Mouse (Mus musculus): ENCODE measurements around the gene Gm13124. TPM values are rescaled to one million over a fixed set of nuclear protein-coding genes. Genes with fewer than 3 reads are reported as not detected.
A peak's percentile ranks its signal among the peaks of the same experiment; 100 is the strongest.
"Not testable (repeated sequence)": the region's sequence is repeated elsewhere in the genome, so short reads cannot be mapped to it uniquely, and the experiment has no call there.

Gm13124 gene
- not detected in 2 replicates for polyA plus RNA-seq (2015; fragmentation: Nextera tagmentation; extraction: Ambion mirVana)

- no peak within 1 kb of the TSS for H3K27ac ChIP-seq
- DNase-seq (no peak), ATAC-seq (ENCODE audit: low read depth) (no peak)
- no peaks in the 10 kb centered on the region; the same call in 1 of the 2 replicates for H3K9me3 ChIP-seq (replicated peaks)
- H3K4me3 ChIP-seq (replicated peaks), result no peak within 1 kb of the TSS
- no peaks in the 10 kb centered on the region for H3K4me1 ChIP-seq (replicated peaks)
- H3K9ac ChIP-seq, result no peak within 1 kb of the TSS
- no peaks in the 10 kb centered on the region for H3K27me3 ChIP-seq
- no peak within 1 kb of the TSS for H3K4me2 ChIP-seq
- WGBS (ENCODE audit: insufficient replicate concordance), result 70% methylated on average over 1 of the region's 1 CpGs
- H3K36me3 ChIP-seq, result no peaks in the 10 kb centered on the region
Observed at GRCm38 (mm10) chr4:144565034-144565433, at the start of gene Gm13124. Gene Gm13124 (minus strand): TSS chr4:144565134.

GRCm38 (mm10) chr4:144614586-144614985 lies 49.7 kb upstream of the Gm13124 start:
- no peak overlapping the region for H3K4me3 ChIP-seq (replicated peaks)
- WGBS (ENCODE audit: insufficient replicate concordance), result 33% methylated on average over 1 of the region's 1 CpGs
- H3K9me3 ChIP-seq (replicated peaks), result no peaks in the 10 kb centered on the region; the same call in 1 of the 2 replicates
- no peak for ATAC-seq (ENCODE audit: low read depth)
- H3K36me3 ChIP-seq, result no peaks in the 10 kb centered on the region
- H3K4me2 ChIP-seq, result no peak overlapping the region
- no peak overlapping the region for H3K27ac ChIP-seq
- no peaks in the 10 kb centered on the region for H3K4me1 ChIP-seq (replicated peaks)
- no peaks in the 10 kb centered on the region for H3K27me3 ChIP-seq
- DNase-seq, result no peak
- no peak overlapping the region for H3K9ac ChIP-seq

DNA sequence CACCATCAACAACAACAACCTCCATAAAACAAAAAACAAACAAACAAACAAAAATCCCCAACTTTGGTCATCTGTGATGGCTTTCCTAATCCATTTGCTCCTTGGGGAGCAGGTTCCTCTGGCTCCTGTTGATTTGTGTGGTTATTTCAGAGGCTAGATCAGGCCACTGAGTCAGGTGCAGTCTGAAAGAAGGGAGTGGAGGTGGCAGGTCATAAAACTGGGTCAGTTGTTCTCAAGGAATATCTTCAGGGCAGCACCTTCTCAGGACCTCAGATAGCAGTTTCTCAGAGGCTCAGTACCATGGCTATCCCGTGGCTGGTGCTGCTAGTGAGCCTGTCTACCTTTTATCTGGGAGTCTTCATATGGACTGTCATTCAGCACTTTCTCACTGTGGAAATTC lies 48.5 kb upstream of the Gm13124 start, which contains the start of gene Aadacl4:
Gene Aadacl4 (plus strand): TSS at position 301 of the 400 bp plus-strand sequence.
- Histone ChIP-seq H3K9ac (no peak within 1 kb of the TSS), H3K27me3 (no peaks in the 10 kb centered on the region), H3K9me3 (replicated peaks) (no peaks in the 10 kb centered on the region; the same call in 1 of the 2 replicates), H3K4me1 (replicated peaks) (no peaks in the 10 kb centered on the region), H3K36me3 (no peaks in the 10 kb centered on the region), H3K4me3 (replicated peaks) (no peak within 1 kb of the TSS), H3K4me2 (no peak within 1 kb of the TSS), H3K27ac (no peak within 1 kb of the TSS)
- ATAC-seq (ENCODE audit: low read depth) (no peak), DNase-seq (no peak)
- 5% methylated on average over 1 of the region's 1 CpGs for WGBS (ENCODE audit: insufficient replicate concordance)

GRCm38 (mm10) chr4:144592790-144593189 lies 27.9 kb upstream of the Gm13124 start:
- Histone ChIP-seq H3K4me3 (replicated peaks) (no peak overlapping the region), H3K27me3 (no peaks in the 10 kb centered on the region), H3K9ac (no peak overlapping the region), H3K4me1 (replicated peaks) (no peaks in the 10 kb centered on the region), H3K27ac (no peak overlapping the region), H3K36me3 (no peaks in the 10 kb centered on the region), H3K9me3 (replicated peaks) (no peaks in the 10 kb centered on the region; the same call in 1 of the 2 replicates), H3K4me2 (no peak overlapping the region)
- ATAC-seq (ENCODE audit: low read depth), result no peak
- no peak for DNase-seq

GRCm38 (mm10) chr4:144586207-144586606 lies 21.3 kb upstream of the Gm13124 start:
- peak; percentile 50; the same call in 1 of the 2 replicates for ATAC-seq (ENCODE audit: low read depth)
- H3K4me2 ChIP-seq, result not testable (repeated sequence)
- WGBS (ENCODE audit: insufficient replicate concordance), result 70% methylated on average over 12 of the region's 16 CpGs

GRCm38 (mm10) chr4:144567752-144568151 lies 2.8 kb upstream of the Gm13124 start:
- no peaks in the 10 kb centered on the region for H3K27me3 ChIP-seq
- no peak for DNase-seq
- no peaks in the 10 kb centered on the region for H3K9me3 ChIP-seq (replicated peaks)
- H3K9ac ChIP-seq, result no peak overlapping the region
- no peaks in the 10 kb centered on the region for H3K4me1 ChIP-seq (replicated peaks)
- H3K4me3 ChIP-seq (replicated peaks), result no peak overlapping the region
- H3K4me2 ChIP-seq, result no peak overlapping the region
- H3K27ac ChIP-seq, result no peak overlapping the region
- H3K36me3 ChIP-seq, result no peaks in the 10 kb centered on the region
- ATAC-seq (ENCODE audit: low read depth), result no peak

More at GRCm38 (mm10) chr4:144586207-144586606, 21.3 kb upstream of the Gm13124 start:
- H3K36me3 ChIP-seq; H3K27me3 ChIP-seq; H3K4me3 ChIP-seq (replicated peaks); H3K4me1 ChIP-seq (replicated peaks); DNase-seq; H3K9ac ChIP-seq; H3K27ac ChIP-seq: not testable (repeated sequence)
- H3K9me3 ChIP-seq (replicated peaks), result peaks cover 12% of the 10 kb centered on the region

- Histone ChIP-seq H3K9me3 (replicated peaks) (peaks cover 3% of the 10 kb centered on the region; the same call in 1 of the 2 replicates), H3K36me3 (no peaks in the 10 kb centered on the region), H3K4me3 (replicated peaks) (no peak overlapping the region), H3K27me3 (no peaks in the 10 kb centered on the region), H3K4me1 (replicated peaks) (no peaks in the 10 kb centered on the region), H3K9ac (no peak overlapping the region), H3K27ac (no peak overlapping the region), H3K4me2 (no peak overlapping the region)
- DNase-seq, result no peak
- 31% methylated on average over 2 of the region's 2 CpGs for WGBS (ENCODE audit: insufficient replicate concordance)
- ATAC-seq (ENCODE audit: low read depth), result no peak
Observed at GRCm38 (mm10) chr4:144561205-144561604, 3.7 kb downstream of the Gm13124 start.

DNA sequence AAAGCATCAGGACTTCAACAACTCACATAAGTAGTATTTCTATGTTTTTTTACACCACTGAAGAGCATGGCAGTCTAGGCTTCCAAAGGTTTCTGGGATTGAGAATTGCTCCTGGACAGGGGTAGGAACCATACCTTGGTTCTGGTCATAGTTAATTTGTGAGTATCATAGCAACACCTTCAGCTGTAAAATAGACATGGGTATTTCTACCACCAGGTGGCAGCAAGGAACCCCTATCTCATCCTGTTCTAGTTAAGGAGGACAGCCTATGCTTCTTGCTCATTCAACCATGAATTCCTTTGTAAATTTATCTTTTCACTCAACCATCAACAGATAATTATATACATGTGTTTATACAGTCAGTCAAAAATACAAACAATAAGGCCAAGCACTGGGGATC lies 5.1 kb downstream of the Gm13124 start:
- no peak overlapping the region for H3K9ac ChIP-seq
- H3K4me3 ChIP-seq (replicated peaks), result no peak overlapping the region
- peaks cover 9% of the 10 kb centered on the region; the same call in 1 of the 2 replicates for H3K9me3 ChIP-seq (replicated peaks)
- DNase-seq, result no peak
- no peak overlapping the region for H3K4me2 ChIP-seq
- H3K36me3 ChIP-seq, result no peaks in the 10 kb centered on the region
- no peaks in the 10 kb centered on the region for H3K27me3 ChIP-seq
- H3K4me1 ChIP-seq (replicated peaks), result no peaks in the 10 kb centered on the region
- ATAC-seq (ENCODE audit: low read depth), result no peak
- H3K27ac ChIP-seq, result no peak overlapping the region

- no peaks in the 10 kb centered on the region for H3K36me3 ChIP-seq
- DNase-seq (no peak), ATAC-seq (ENCODE audit: low read depth) (no peak)
- no peaks in the 10 kb centered on the region for H3K27me3 ChIP-seq
- H3K4me1 ChIP-seq (replicated peaks), result no peaks in the 10 kb centered on the region
- peaks cover 16% of the 10 kb centered on the region; the same call in 1 of the 2 replicates for H3K9me3 ChIP-seq (replicated peaks)
- H3K27ac ChIP-seq, result no peak overlapping the region
- H3K4me2 ChIP-seq, result no peak overlapping the region
- no peak overlapping the region for H3K4me3 ChIP-seq (replicated peaks)
- no peak overlapping the region for H3K9ac ChIP-seq
Observed at GRCm38 (mm10) chr4:144551156-144551555, 13.8 kb downstream of the Gm13124 start.

GRCm38 (mm10) chr4:144545339-144545738 lies 19.6 kb downstream of the Gm13124 start:
- H3K27me3 ChIP-seq; DNase-seq; ATAC-seq (ENCODE audit: low read depth); H3K36me3 ChIP-seq; H3K4me1 ChIP-seq (replicated peaks); H3K4me2 ChIP-seq; H3K9ac ChIP-seq; H3K27ac ChIP-seq; H3K4me3 ChIP-seq (replicated peaks): not testable (repeated sequence)
- 79% methylated on average over 13 of the region's 13 CpGs for WGBS (ENCODE audit: insufficient replicate concordance)
- H3K9me3 ChIP-seq (replicated peaks), result peaks cover 15% of the 10 kb centered on the region; the same call in 1 of the 2 replicates

- Histone ChIP-seq H3K9me3 (replicated peaks) (peaks cover 19% of the 10 kb centered on the region; the same call in 1 of the 2 replicates), H3K36me3 (no peaks in the 10 kb centered on the region), H3K4me2 (no peak overlapping the region), H3K9ac (no peak overlapping the region), H3K27ac (no peak overlapping the region), H3K27me3 (no peaks in the 10 kb centered on the region), H3K4me3 (replicated peaks) (no peak overlapping the region), H3K4me1 (replicated peaks) (no peaks in the 10 kb centered on the region)
- no peak for ATAC-seq (ENCODE audit: low read depth)
- no peak for DNase-seq
- WGBS (ENCODE audit: insufficient replicate concordance), result 47% methylated on average over 1 of the region's 1 CpGs
Observed at GRCm38 (mm10) chr4:144544689-144545088, 20.2 kb downstream of the Gm13124 start.

GRCm38 (mm10) chr4:144519522-144519921 lies 45.4 kb downstream of the Gm13124 start, which contains the start of gene 9430007A20Rik:
Gene 9430007A20Rik (plus strand): TSS chr4:144519822.
- H3K4me2 ChIP-seq, result no peak within 1 kb of the TSS
- WGBS (ENCODE audit: insufficient replicate concordance), result 54% methylated on average over 5 of the region's 5 CpGs
- ATAC-seq (ENCODE audit: low read depth) (no peak), DNase-seq (no peak)
- H3K9me3 ChIP-seq (replicated peaks), result peaks cover 6% of the 10 kb centered on the region; the same call in 1 of the 2 replicates
- no peaks in the 10 kb centered on the region for H3K4me1 ChIP-seq (replicated peaks)
- no peaks in the 10 kb centered on the region for H3K36me3 ChIP-seq
- no peak within 1 kb of the TSS for H3K9ac ChIP-seq
- H3K27ac ChIP-seq, result no peak within 1 kb of the TSS
- no peak within 1 kb of the TSS for H3K4me3 ChIP-seq (replicated peaks)
- H3K27me3 ChIP-seq, result no peaks in the 10 kb centered on the region
